Mouse (Mus musculus) embryonic facial prominence, embryonic 15.5 days (tissue): ENCODE measurements around the gene Slc22a23. TPM values are rescaled to one million over a fixed set of nuclear protein-coding genes. Genes with fewer than 3 reads are reported as not detected.

Experiments used
- ATAC-seq: fragments of 200-750 bp; cut with Nextera tagmentation; 2 replicates; pipeline ENCODE4 v1.8.0; 2017; ENCODE audit warnings: low read depth, moderate TSS enrichment; ENCODE audit not compliant: insufficient number of reproducible peaks, low FRiP score, low TSS enrichment
- H3K27ac ChIP-seq: fragments of 300-500 bp; sonication (generic); replicated peaks from 2 replicates; pipeline ENCODE4 v1.5.1; 2015; ENCODE audit warnings: mild to moderate bottlenecking, inconsistent platforms
- H3K27me3 ChIP-seq: fragments of 300-500 bp; sonication (generic); 2 replicates; pipeline ENCODE4 v1.6.1; 2015; ENCODE audit warnings: inconsistent platforms
- H3K36me3 ChIP-seq: fragments of 300-500 bp; sonication (generic); 2 replicates; pipeline ENCODE4 v1.6.1; 2015; ENCODE audit warnings: mild to moderate bottlenecking, inconsistent platforms
- H3K4me1 ChIP-seq: fragments of 300-500 bp; sonication (generic); 2 replicates; pipeline ENCODE4 v1.6.1; 2015; ENCODE audit warnings: inconsistent platforms
- H3K4me2 ChIP-seq: fragments of 300-500 bp; sonication (generic); replicated peaks from 2 replicates; pipeline ENCODE4 v1.6.1; 2015; ENCODE audit warnings: mild to moderate bottlenecking, inconsistent platforms
- H3K4me3 ChIP-seq: fragments of 300-500 bp; sonication (generic); replicated peaks from 2 replicates; pipeline ENCODE4 v1.5.1; 2015; ENCODE audit warnings: mild to moderate bottlenecking, inconsistent platforms
- H3K9ac ChIP-seq: fragments of 300-500 bp; sonication (generic); 2 replicates; pipeline ENCODE4 v1.6.1; 2015; ENCODE audit warnings: inconsistent platforms
- H3K9me3 ChIP-seq: fragments of 300-500 bp; sonication (generic); replicated peaks from 2 replicates; pipeline ENCODE4 v1.6.1; 2016; ENCODE audit warnings: inconsistent platforms
- WGBS: fragments of 180-500 bp; shearing (Covaris S2); methylation state at CpG from one replicate; pipeline ENCODE4 v1.1.7; 2015; 5-methylcytosine and 5-hydroxymethylcytosine counted together
- polyA plus RNA-seq: library from polyadenylated mRNA; unstranded; fragments of >200 nt; fragmentation: Nextera tagmentation; extraction: Ambion mirVana; gene quantifications from 2 replicates; pipeline ENCODE4 v1.2.1, GENCODE M21; 2015

The Slc22a23 gene
- polyA plus RNA-seq, 1 experiment from 2014 or later: 4.6 TPM

- H3K27ac ChIP-seq: no peak overlapping the region
- H3K4me2 ChIP-seq: no peak overlapping the region
- H3K36me3 ChIP-seq: no peaks in the 10 kb centered on the region
- ATAC-seq: no peak
- no peaks in the 10 kb centered on the region for H3K4me1 ChIP-seq
- H3K27me3 ChIP-seq: no peaks in the 10 kb centered on the region
- 65% methylated on average over 5 of the region's 5 CpGs for WGBS
- no peak overlapping the region for H3K4me3 ChIP-seq
- no peak overlapping the region for H3K9ac ChIP-seq
- H3K9me3 ChIP-seq: no peaks in the 10 kb centered on the region
Measured at GRCm38 (mm10) chr13:34265576-34265975, 79.4 kb downstream of the Slc22a23 start.

- H3K4me2 ChIP-seq: no peak overlapping the region
- 84% methylated on average over 3 of the region's 3 CpGs for WGBS
- H3K4me3 ChIP-seq: no peak overlapping the region
- no peaks in the 10 kb centered on the region for H3K27me3 ChIP-seq
- no peak overlapping the region for H3K27ac ChIP-seq
- no peak for ATAC-seq
- no peaks in the 10 kb centered on the region for H3K36me3 ChIP-seq
- H3K9me3 ChIP-seq: no peaks in the 10 kb centered on the region
- no peaks in the 10 kb centered on the region for H3K4me1 ChIP-seq
- no peak overlapping the region for H3K9ac ChIP-seq
Measured at GRCm38 (mm10) chr13:34265022-34265565, 79.9 kb downstream of the Slc22a23 start.

DNA sequence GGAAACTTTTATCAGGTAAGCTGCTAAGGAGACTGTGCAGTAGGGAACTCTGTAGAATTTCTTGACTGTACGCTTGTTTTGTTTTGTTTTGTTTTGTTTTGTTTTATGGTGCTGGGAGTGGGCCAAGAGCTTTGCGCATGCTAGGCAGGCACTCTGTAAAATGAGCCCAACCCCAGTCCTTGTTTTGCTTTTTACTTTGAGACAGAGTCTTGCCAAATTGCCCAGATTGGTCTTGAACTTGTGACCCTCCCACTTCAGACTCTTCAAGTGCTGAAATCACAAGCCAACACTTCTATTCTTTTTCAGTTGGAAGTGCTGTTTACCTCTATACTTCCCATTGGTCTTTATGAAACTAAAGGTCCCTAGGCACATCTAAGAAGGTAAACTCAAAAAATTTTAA lies 80.5 kb downstream of the Slc22a23 start:
- H3K4me2 ChIP-seq: no peak overlapping the region
- H3K9me3 ChIP-seq: no peaks in the 10 kb centered on the region
- 71% methylated on average over 2 of the region's 2 CpGs for WGBS
- no peak overlapping the region for H3K27ac ChIP-seq
- no peak overlapping the region for H3K4me3 ChIP-seq
- no peak overlapping the region for H3K9ac ChIP-seq
- no peaks in the 10 kb centered on the region for H3K27me3 ChIP-seq
- H3K36me3 ChIP-seq: no peaks in the 10 kb centered on the region
- no peak for ATAC-seq
- H3K4me1 ChIP-seq: no peaks in the 10 kb centered on the region

DNA sequence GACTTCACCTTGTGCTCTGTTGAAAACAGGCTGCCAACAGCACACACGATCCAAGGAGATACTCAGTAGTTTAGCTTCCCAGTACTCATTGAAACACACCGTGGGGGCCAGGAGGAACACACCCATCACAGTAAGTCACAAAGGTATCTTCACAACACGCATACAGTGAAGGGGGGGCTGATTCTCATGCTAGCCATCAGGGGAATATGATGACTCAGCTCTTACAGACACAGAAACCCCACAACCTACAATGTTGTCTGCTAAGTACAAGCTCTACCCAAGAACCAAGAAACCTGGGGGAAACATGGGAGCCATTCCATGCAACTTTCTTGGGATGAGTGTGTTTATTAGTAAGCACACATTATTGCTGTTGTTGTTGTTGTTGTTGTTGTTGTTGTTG lies 86.2 kb downstream of the Slc22a23 start:
- no peak overlapping the region for H3K27ac ChIP-seq
- no peaks in the 10 kb centered on the region for H3K27me3 ChIP-seq
- no peaks in the 10 kb centered on the region for H3K9me3 ChIP-seq
- no peak overlapping the region for H3K4me2 ChIP-seq
- H3K4me1 ChIP-seq: no peaks in the 10 kb centered on the region
- H3K36me3 ChIP-seq: no peaks in the 10 kb centered on the region
- no peak overlapping the region for H3K9ac ChIP-seq
- no peak overlapping the region for H3K4me3 ChIP-seq
- WGBS: 88% methylated on average over 3 of the region's 3 CpGs
- ATAC-seq: no peak

- no peak overlapping the region for H3K9ac ChIP-seq
- 85% methylated on average over 7 of the region's 7 CpGs for WGBS
Measured at GRCm38 (mm10) chr13:34257177-34257576, 87.8 kb downstream of the Slc22a23 start.

DNA sequence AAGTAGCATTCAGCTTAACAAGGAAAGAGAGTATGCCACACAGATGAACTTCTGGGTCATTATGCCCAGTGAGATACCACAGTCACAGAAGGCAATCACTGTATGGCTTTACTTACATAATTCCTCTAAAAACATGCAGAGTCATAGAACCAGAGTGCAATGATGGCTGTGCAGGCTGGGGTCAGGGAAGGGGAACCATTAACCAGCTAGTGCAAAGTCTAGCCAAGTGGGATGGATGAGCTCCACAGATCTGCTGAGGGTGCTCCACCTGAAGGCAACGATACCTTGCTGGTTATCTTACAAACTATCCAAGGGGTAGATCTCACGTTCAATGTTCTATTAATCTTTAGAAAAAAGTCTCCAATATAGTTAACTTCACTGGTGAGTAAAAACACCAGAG lies 88.3 kb downstream of the Slc22a23 start:
- H3K4me1 ChIP-seq: no peaks in the 10 kb centered on the region
- H3K9ac ChIP-seq: no peak overlapping the region
- H3K9me3 ChIP-seq: no peaks in the 10 kb centered on the region
- 91% methylated on average over 2 of the region's 2 CpGs for WGBS
- H3K4me3 ChIP-seq: no peak overlapping the region
- H3K36me3 ChIP-seq: no peaks in the 10 kb centered on the region
- H3K27ac ChIP-seq: no peak overlapping the region
- H3K27me3 ChIP-seq: no peaks in the 10 kb centered on the region
- no peak overlapping the region for H3K4me2 ChIP-seq
- ATAC-seq: no peak

More at GRCm38 (mm10) chr13:34257177-34257576, 87.8 kb downstream of the Slc22a23 start:
- no peaks in the 10 kb centered on the region for H3K27me3 ChIP-seq
- H3K9me3 ChIP-seq: no peaks in the 10 kb centered on the region
- no peaks in the 10 kb centered on the region for H3K36me3 ChIP-seq
- no peak overlapping the region for H3K4me3 ChIP-seq
- H3K27ac ChIP-seq: no peak overlapping the region
- H3K4me1 ChIP-seq: no peaks in the 10 kb centered on the region
- no peak for ATAC-seq
- H3K4me2 ChIP-seq: no peak overlapping the region

DNA sequence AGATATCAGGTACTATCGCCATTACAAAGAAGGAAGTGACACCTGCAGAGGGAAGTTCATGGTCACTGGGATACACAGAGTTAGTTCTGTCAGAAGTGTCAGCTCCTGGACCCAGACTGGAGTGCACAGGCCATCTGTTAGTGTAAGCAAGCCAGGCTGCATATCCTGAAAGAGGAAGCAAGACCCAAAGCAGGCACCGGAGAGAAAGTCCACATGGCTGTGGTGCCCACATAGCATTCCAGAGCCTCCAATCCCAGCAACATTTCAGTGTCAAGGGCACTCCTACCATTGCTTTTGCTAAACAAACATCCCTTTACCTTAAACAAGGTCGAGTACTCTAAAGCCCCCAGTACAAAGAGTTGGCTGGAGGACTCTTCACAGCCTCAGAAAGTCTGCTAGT lies 89.7 kb downstream of the Slc22a23 start:
- Histone ChIP-seq H3K36me3 (no peaks in the 10 kb centered on the region), H3K9me3 (no peaks in the 10 kb centered on the region), H3K9ac (no peak overlapping the region), H3K4me3 (no peak overlapping the region), H3K4me1 (no peaks in the 10 kb centered on the region), H3K4me2 (no peak overlapping the region), H3K27ac (no peak overlapping the region), H3K27me3 (no peaks in the 10 kb centered on the region)
- ATAC-seq: no peak
- WGBS: 64% methylated on average over 3 of the region's 3 CpGs

GRCm38 (mm10) chr13:34254691-34255090 lies 90.3 kb downstream of the Slc22a23 start:
- Histone ChIP-seq H3K36me3 (no peaks in the 10 kb centered on the region), H3K9me3 (no peaks in the 10 kb centered on the region), H3K4me2 (no peak overlapping the region), H3K27ac (no peak overlapping the region), H3K4me3 (no peak overlapping the region), H3K4me1 (no peaks in the 10 kb centered on the region), H3K27me3 (no peaks in the 10 kb centered on the region), H3K9ac (no peak overlapping the region)
- 29% methylated on average over 5 of the region's 5 CpGs for WGBS
- ATAC-seq: no peak

DNA sequence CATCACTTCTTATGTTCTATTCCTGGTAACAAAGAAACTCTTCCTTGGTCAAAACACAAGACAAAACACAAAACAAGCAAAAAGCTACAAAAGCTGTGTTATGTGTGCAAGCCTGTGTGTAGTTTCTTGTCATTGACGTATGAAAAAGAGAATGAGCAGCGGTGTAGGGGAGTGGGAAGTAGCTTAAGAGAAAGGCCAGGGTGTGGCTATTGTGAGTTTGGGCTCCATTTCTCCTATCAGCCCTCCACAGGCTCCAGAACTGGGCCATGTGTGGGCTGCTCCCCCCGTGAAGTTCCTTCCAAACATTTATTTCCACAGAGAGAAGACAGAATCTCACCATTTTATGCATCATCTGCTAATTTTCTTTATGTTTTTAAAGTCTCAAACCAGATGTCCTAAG lies 91.2 kb downstream of the Slc22a23 start:
- Histone ChIP-seq H3K27me3 (no peaks in the 10 kb centered on the region), H3K4me1 (peaks cover 7% of the 10 kb centered on the region), H3K27ac (no peak overlapping the region), H3K9ac (no peak overlapping the region), H3K4me2 (no peak overlapping the region), H3K9me3 (no peaks in the 10 kb centered on the region), H3K4me3 (no peak overlapping the region), H3K36me3 (no peaks in the 10 kb centered on the region)
- no peak for ATAC-seq
- WGBS: 90% methylated on average over 3 of the region's 3 CpGs

GRCm38 (mm10) chr13:34248941-34249920 lies 95.8 kb downstream of the Slc22a23 start:
- H3K9ac ChIP-seq: no peak overlapping the region
- no peaks in the 10 kb centered on the region for H3K36me3 ChIP-seq
- H3K27ac ChIP-seq: peak overlapping the region; percentile 79
- no peak overlapping the region for H3K4me3 ChIP-seq
- no peaks in the 10 kb centered on the region for H3K27me3 ChIP-seq
- H3K4me1 ChIP-seq: peaks cover 16% of the 10 kb centered on the region
- WGBS: 32% methylated on average over 15 of the region's 15 CpGs
- peak; percentile 79 for ATAC-seq
- H3K4me2 ChIP-seq: no peak overlapping the region
- no peaks in the 10 kb centered on the region for H3K9me3 ChIP-seq

- ATAC-seq: no peak
Measured at GRCm38 (mm10) chr13:34248107-34248506, 96.9 kb downstream of the Slc22a23 start.

More at GRCm38 (mm10) chr13:34248107-34248506, 96.9 kb downstream of the Slc22a23 start:
- H3K36me3 ChIP-seq: no peaks in the 10 kb centered on the region
- H3K9me3 ChIP-seq: no peaks in the 10 kb centered on the region
- WGBS: 28% methylated on average over 6 of the region's 6 CpGs
- no peak overlapping the region for H3K4me3 ChIP-seq
- H3K9ac ChIP-seq: no peak overlapping the region
- no peaks in the 10 kb centered on the region for H3K27me3 ChIP-seq
- H3K27ac ChIP-seq: peak overlapping the region; percentile 5
- peaks cover 16% of the 10 kb centered on the region for H3K4me1 ChIP-seq
- no peak overlapping the region for H3K4me2 ChIP-seq
